Mouse (Mus musculus): ENCODE data around the gene Atg5.

DNA sequence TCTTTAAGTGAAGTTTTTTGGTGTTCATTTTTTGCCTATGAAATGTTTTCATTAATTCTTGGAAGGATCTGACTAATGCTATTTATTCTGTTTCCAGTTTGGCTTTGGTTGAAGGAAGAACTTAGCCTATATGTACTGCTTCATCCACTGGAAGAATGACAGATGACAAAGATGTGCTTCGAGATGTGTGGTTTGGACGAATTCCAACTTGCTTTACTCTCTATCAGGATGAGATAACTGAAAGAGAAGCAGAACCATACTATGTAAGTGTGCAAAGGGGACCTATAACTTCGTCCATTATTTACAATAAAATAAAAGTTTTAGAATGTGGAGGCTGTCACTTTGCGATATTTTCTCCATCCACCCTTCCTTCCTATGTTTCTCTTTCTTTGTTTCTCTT, 17.8 kb downstream of the Atg5 start:
- TF ChIP-seq CTCF (IDR thresholded peaks at IDR 0.05; ENCODE audit: control insufficient read depth, insufficient read depth, insufficient replicate concordance, low read depth, low read length) (no peak), POLR2A (IDR thresholded peaks at IDR 0.05; ENCODE audit: control insufficient read depth, low read depth, low read length) (no peak)

Data from testis, adult 2 months (tissue).